Mouse (Mus musculus) bone marrow, adult 2 months (tissue): ENCODE results near the gene Smim17.

Source experiments
- CTCF ChIP-seq: fragments of 200-500 bp; IDR thresholded peaks from 2 replicates; pipeline ENCODE4 v1.5.1; 2011; ENCODE audit warnings: low read length, control low read depth; ENCODE audit not compliant: control insufficient read depth, insufficient read depth
- POLR2A ChIP-seq: fragments of 200-500 bp; IDR thresholded peaks from 2 replicates; pipeline ENCODE4 v1.6.1; 2011; ENCODE audit warnings: low read depth, mild to moderate bottlenecking, control low read depth, low read length, borderline replicate concordance; ENCODE audit not compliant: control insufficient read depth

DNA sequence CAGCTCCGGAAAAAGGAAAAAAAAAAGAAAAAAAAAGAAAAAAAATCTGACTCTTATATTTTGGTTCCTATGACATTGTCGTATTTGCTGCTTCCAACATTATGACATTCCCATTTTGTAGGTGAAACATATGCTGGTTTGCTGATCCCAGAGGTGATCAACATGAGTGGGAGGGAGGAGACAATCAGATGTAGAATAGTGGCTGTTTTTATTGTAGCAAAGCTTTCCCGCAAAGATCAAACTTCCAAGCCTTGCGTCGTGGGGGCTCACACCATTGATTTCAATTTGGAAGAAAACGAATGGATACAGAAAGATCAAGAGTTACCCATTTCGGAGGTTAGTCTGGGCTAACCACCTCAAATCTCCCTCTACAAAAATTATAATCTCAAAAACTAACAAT lies 36.8 kb upstream of the Smim17 start:
- TF ChIP-seq CTCF (no peak), POLR2A (no peak)
